Comparison of ENCODE assay signal across 24 mouse cellular contexts in the genomic region with DNA sequence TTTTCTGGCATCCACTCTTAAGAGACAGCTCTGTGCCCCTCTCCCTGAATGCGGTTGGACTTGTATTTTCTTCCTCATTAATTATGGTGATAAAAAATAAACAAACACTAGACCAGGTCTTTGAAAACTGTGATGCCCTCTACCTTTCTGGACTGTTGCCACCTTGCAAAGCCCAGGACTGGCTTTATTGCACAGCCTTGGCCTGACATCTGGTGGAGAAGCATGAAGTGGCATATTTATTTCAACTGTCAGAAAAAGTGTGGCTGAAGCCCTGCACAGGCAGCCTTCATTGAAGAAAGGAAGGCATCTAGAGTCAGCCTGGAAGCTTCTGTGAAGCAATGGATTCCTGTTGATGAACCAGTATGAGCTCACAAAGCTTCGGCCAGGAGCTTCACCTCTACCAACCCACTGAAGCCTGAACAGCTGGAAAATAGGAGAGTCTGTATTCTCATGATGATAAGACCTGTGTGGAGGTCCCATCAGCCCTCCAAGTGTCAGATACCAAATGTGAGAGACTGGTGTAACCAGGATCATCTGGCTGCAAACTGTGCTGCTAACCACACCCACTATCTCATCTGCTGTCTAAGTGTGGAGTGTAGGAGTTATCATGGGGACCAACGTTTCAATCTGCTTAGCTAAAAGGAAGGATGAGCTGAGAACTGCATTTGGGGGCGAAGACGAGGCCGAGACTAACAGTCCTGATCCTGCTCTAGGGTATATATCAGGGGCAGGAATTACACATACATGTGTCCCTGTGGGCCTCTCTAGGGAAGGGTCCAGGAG. TPM values are rescaled to one million over a fixed set of nuclear protein-coding genes. Genes with fewer than 3 reads are reported as not detected.
DNase-seq lines count a peak whose midpoint lies in the region; ATAC-seq and TF ChIP-seq lines count a peak whose summit lies in the region.
"Had no signal": no experiment of that assay in that cellular context is flagged by ENCODE, and none has a peak within 500 bp of the region (broad histone marks: within the 10 kb centered on the region; RNA-seq: fewer than 3 reads in every experiment).

No protein-coding gene starts in this region.

- H3K4me3 ChIP-seq in hindbrain, postnatal 0 days (ENCODE audit: low read length): no peak overlapping the region
- no peak overlapping the region for H3K4me3 ChIP-seq in hindbrain, embryonic 12.5 days
- H3K4me3 ChIP-seq in left cerebral cortex, adult 2 months: no peak overlapping the region
- no peak overlapping the region for H3K4me3 ChIP-seq in neural tube, embryonic 15.5 days (replicated peaks)
- H3K4me3 ChIP-seq: embryonic facial prominence, embryonic 15.5 days; forebrain, embryonic 13.5 days; heart, adult 2 months; limb, embryonic 12.5 days; midbrain, embryonic 12.5 days had no signal

- no peak overlapping the region for H3K9ac ChIP-seq in hindbrain, postnatal 0 days (replicated peaks; ENCODE audit: low read length)
- H3K9ac ChIP-seq in hindbrain, embryonic 12.5 days: no peak overlapping the region
- no peak overlapping the region for H3K9ac ChIP-seq in neural tube, embryonic 15.5 days (replicated peaks)
- H3K9ac ChIP-seq: embryonic facial prominence, embryonic 15.5 days; forebrain, embryonic 13.5 days; hindbrain, embryonic 14.5 days; limb, embryonic 12.5 days; midbrain, embryonic 12.5 days had no signal

- peak; percentile 67 for DNase-seq in hindbrain, postnatal 0 days (ENCODE audit: low spot score)
- no peak for DNase-seq in left cerebral cortex, adult 2 months (ENCODE audit: extremely low spot score in 1 of 2, low spot score in 2 of 2)
- no peak for DNase-seq in left cerebral cortex, adult 11 months (ENCODE audit: low spot score)
- DNase-seq in A20 (ENCODE audit: low read depth, low spot score) (peak; percentile 4), NIH3T3 (ENCODE audit: low read depth) (peak; percentile 32)
- DNase-seq: cerebellum, adult 11-12 months; gastrocnemius, postnatal 10 days; heart, adult 2 months; kidney, adult 8-10 months; lung, adult 18-20 months; right cerebral cortex, postnatal 4 days had no signal

- ATAC-seq in hindbrain, postnatal 0 days: no peak
- no peak for ATAC-seq in hindbrain, embryonic 12.5 days (ENCODE audit: low FRiP score)
- ATAC-seq in neural tube, embryonic 15.5 days (ENCODE audit: low FRiP score): no peak
- ATAC-seq: forebrain, embryonic 13.5 days had no signal

- no peak overlapping the region for H3K4me2 ChIP-seq in hindbrain, postnatal 0 days (ENCODE audit: low read depth, low read length)
- no peak overlapping the region for H3K4me2 ChIP-seq in hindbrain, embryonic 12.5 days (replicated peaks)
- no peak overlapping the region for H3K4me2 ChIP-seq in neural tube, embryonic 15.5 days
- H3K4me2 ChIP-seq: embryonic facial prominence, embryonic 15.5 days; forebrain, embryonic 13.5 days; hindbrain, embryonic 14.5 days; limb, embryonic 12.5 days; midbrain, embryonic 12.5 days had no signal

- no peak overlapping the region for H3K27ac ChIP-seq in hindbrain, postnatal 0 days
- H3K27ac ChIP-seq in hindbrain, embryonic 12.5 days: no peak overlapping the region
- H3K27ac ChIP-seq in left cerebral cortex, adult 2 months: no peak overlapping the region
- H3K27ac ChIP-seq in neural tube, embryonic 15.5 days (replicated peaks): no peak overlapping the region
- H3K27ac ChIP-seq: embryonic facial prominence, embryonic 15.5 days; forebrain, embryonic 13.5 days; heart, adult 2 months; hindbrain, embryonic 14.5 days; limb, embryonic 12.5 days; macrophage; midbrain, embryonic 12.5 days had no signal

- no peaks in the 10 kb centered on the region for H3K27me3 ChIP-seq in hindbrain, postnatal 0 days (ENCODE audit: insufficient read depth, low read length)
- H3K27me3 ChIP-seq in hindbrain, embryonic 12.5 days: no peaks in the 10 kb centered on the region
- no peaks in the 10 kb centered on the region for H3K27me3 ChIP-seq in neural tube, embryonic 15.5 days (replicated peaks)
- H3K27me3 ChIP-seq: embryonic facial prominence, embryonic 15.5 days; forebrain, embryonic 13.5 days; midbrain, embryonic 12.5 days had no signal

- no peaks in the 10 kb centered on the region for H3K9me3 ChIP-seq in hindbrain, postnatal 0 days (ENCODE audit: low read length)
- H3K9me3 ChIP-seq in hindbrain, embryonic 12.5 days (replicated peaks): no peaks in the 10 kb centered on the region
- no peaks in the 10 kb centered on the region for H3K9me3 ChIP-seq in neural tube, embryonic 15.5 days (replicated peaks)
- H3K9me3 ChIP-seq: embryonic facial prominence, embryonic 15.5 days; forebrain, embryonic 13.5 days; limb, embryonic 12.5 days; midbrain, embryonic 12.5 days had no signal

- no peaks in the 10 kb centered on the region for H3K36me3 ChIP-seq in hindbrain, postnatal 0 days (ENCODE audit: insufficient read depth, low read length)
- no peaks in the 10 kb centered on the region for H3K36me3 ChIP-seq in hindbrain, embryonic 12.5 days
- no peaks in the 10 kb centered on the region for H3K36me3 ChIP-seq in neural tube, embryonic 15.5 days
- H3K36me3 ChIP-seq: embryonic facial prominence, embryonic 15.5 days; limb, embryonic 12.5 days; midbrain, embryonic 12.5 days had no signal

- 89% methylated on average over 6 of the region's 6 CpGs for WGBS in hindbrain, postnatal 0 days
- WGBS in hindbrain, embryonic 12.5 days: 92% methylated on average over 6 of the region's 6 CpGs
- WGBS in neural tube, embryonic 15.5 days: 90% methylated on average over 6 of the region's 6 CpGs

- intact Hi-C loops in left cerebral cortex, adult 2 months (cut with DNase I): loop anchor here (10.0 kb wide), 1 partner anchor 322 kb away; a partner anchor contains a TSS

- no peaks in the 10 kb centered on the region for H3K4me1 ChIP-seq in hindbrain, postnatal 0 days (ENCODE audit: insufficient read depth, low read length)
- no peaks in the 10 kb centered on the region for H3K4me1 ChIP-seq in hindbrain, embryonic 12.5 days
- H3K4me1 ChIP-seq in neural tube, embryonic 15.5 days: no peaks in the 10 kb centered on the region
- H3K4me1 ChIP-seq: embryonic facial prominence, embryonic 15.5 days; forebrain, embryonic 13.5 days; limb, embryonic 12.5 days; midbrain, embryonic 12.5 days had no signal

- peak; percentile 68 for TF ChIP-seq CTCF in hindbrain, postnatal 0 days (IDR thresholded peaks at IDR 0.05; ENCODE audit: low read depth)
- TF ChIP-seq CTCF in left cerebral cortex, adult 2 months (IDR thresholded peaks at IDR 0.05): peak; percentile 22

RNA-seq across cellular contexts. Expression of a gene that starts 35.6 kb away (rescaled TPM):
- total RNA-seq in hindbrain, postnatal 0 days (2014; rRNA removed): 7.3 and 9.7 TPM in 2 replicates
- polyA plus RNA-seq in hindbrain, postnatal 0 days (2015; fragmentation: Nextera tagmentation; extraction: Ambion mirVana): 0.18 and 0.44 TPM in 2 replicates
- not detected in 2 replicates for polyA plus RNA-seq in hindbrain, embryonic 12.5 days (2016; fragmentation: Nextera tagmentation; extraction: Ambion mirVana)
- not detected for total RNA-seq in left cerebral cortex, adult 2 months (2021)
- 0.19 and 0.47 TPM in 2 replicates for polyA plus RNA-seq in neural tube, embryonic 15.5 days (2015; fragmentation: Nextera tagmentation; extraction: Ambion mirVana)
- total RNA-seq: common myeloid progenitor, adult 5-6 weeks; gastrocnemius, postnatal 10 days; heart, adult 2 months; layer of hippocampus, postnatal 36 days had no signal
- polyA plus RNA-seq: embryonic facial prominence, embryonic 15.5 days; forebrain, embryonic 13.5 days; heart, adult 2 months; heart, embryonic 16.5 days; limb, embryonic 12.5 days; macrophage; neural tube, embryonic 11.5 days; thymus, postnatal 0 days had no signal

Comparison
In these comparisons a context has a peak if more than half of its experiments do, and no peak if none do; other contexts are left out.
1. DNase-seq: peak in hindbrain, postnatal 0 days (single experiment), A20 (single experiment) and NIH3T3 (single experiment); none in left cerebral cortex, adult 2 months (0 of 2) and left cerebral cortex, adult 11 months (single experiment).